Mouse (Mus musculus) gastrocnemius, postnatal 36 days (tissue): ENCODE data around the gene Kalrn. TPM values are rescaled to one million over a fixed set of nuclear protein-coding genes. Genes with fewer than 3 reads are reported as not detected.
A peak's percentile ranks its signal among the peaks of the same experiment; 100 is the strongest.
"Not testable (repeated sequence)": the region's sequence is repeated elsewhere in the genome, so short reads cannot be mapped to it uniquely, and the experiment has no call there.

ENCODE experiments used
- DNase-seq, 2 experiments: peaks; one replicate each; pipeline ENCODE4 v3.0.0; 2022
- intact Hi-C: fragments of 180-260 bp; cut with DNase I; formaldehyde crosslinking; loops from one replicate; pipeline ENCODE4 v1.15.1; 2025
- total RNA-seq, 2 experiments: library from RNA; stranded (reverse); gene quantifications; 2 replicates each; pipeline ENCODE4 v1.2.3; 2021

The Kalrn gene
- total RNA-seq, 2 experiments from 2014 or later = 19.0 to 21.5 TPM

DNA sequence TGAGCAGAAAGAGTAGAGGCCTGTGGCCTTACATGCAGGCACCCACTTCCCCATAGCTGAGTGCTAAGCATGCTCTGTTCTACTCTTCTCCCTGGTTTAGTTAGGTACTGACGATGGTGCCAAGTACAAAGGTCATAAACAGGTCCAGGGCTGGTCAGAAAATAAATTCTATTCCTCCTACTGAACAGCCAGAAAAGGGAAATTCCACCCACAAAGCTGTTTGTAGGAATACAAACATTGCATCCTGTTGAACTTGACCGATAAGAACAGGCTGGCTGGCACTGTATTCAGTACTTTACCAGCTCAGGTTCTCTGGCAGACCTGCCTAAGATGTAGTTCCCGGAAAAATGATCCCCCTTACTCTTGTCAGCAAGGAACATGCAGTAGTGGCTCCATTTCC, 247.5 kb downstream of the Kalrn start:
- DNase-seq = no peak
- intact Hi-C loops = no loop called here

DNA sequence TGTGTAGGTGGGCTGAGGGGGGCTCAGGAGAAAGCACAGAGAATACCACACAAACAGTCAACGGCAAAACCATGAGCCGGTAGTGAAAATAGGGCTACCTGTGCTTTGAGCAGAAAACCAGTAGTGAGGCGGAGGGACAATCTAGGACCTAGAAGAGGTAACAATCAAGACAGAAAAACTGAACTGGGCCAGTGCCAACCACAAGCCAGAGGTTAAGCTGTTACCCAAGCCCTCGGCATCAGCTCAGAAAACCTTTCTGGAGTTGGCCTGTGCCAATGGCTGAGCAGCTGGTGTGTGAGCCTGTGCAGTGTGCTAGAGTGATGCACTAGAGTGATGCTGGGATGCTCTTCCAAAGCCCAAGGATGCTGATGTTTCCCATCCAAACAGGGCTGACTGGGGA, 248.2 kb downstream of the Kalrn start:
- intact Hi-C loops = no loop called here
- no peak for DNase-seq

- intact Hi-C loops = no loop called here
- DNase-seq = no peak
These were observed 248.6 kb downstream of the Kalrn start for GRCm38 (mm10) chr16:34324735-34325134.

DNA sequence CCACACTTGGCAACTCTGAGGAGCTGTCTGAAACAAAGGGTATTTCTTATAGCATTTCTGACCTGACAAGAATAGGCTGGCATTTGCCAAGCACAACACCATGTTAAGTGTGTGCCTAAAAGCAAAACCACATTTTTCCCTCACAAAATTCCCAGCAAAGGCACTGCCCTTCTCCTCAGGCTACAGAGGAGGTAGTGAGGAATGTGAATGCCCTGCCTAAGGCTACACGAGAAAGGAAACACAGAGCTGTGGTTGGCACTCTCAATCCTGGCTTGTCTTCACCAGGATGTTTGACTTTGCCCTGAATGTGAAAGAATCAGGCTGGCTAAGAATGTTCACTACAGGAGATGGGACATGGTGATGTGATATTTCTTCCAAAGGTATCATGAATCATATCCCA, 249.8 kb downstream of the Kalrn start:
- no peak for DNase-seq
- intact Hi-C loops = no loop called here

DNA sequence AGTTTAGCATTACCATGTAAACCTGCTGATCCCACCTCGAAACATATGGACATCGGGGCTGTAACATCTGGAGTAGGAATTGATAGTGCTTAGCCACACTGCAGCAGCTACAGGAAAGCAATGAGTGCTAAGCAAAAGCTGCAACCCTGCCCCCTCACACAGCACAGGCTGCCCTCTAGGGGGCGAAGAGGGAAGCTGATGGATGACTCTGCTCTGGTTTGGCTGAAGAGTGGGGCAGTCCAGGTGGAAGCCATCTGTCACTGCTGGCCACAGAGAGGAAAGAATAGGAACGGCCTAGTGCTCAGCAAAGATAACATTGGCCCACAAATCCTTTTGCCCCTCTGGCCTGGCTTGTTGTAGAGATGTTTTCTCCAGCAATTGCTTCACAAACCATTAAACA, 250.8 kb downstream of the Kalrn start:
- intact Hi-C loops = no loop called here

DNA sequence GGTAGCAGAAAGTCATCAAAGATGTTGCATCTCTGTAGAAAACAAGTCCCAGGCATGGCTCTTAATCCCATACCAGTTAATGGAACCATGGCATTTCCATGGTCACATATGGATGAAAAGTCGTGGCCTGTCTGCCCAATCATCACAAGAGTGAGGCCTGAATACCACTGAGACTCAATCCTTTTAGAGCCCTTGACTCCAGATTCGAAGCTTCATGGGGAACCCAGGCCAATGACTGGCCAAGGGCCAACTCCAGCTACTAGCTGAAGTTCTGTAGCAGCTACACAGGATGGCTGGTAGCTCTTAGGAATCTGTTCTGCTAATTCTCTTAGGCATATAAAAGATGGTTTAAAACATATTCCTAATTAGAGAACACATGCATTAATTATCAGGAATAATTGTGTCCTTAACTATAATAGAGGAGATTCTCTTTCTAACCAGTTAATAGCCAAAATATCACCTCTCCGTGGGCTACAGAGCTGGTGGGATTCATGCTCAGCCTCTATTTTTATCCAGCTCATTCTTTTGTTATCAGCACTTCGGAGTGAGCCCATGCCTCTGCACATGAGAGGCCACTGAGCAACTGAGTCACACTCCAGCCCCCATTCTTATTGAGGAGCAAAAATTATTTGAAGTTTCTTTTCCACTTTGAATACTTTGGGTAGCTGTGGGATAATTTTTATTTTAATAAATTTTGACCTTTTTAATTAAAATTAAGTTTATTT, 252.1 kb downstream of the Kalrn start:
- DNase-seq = no peak
- intact Hi-C loops = no loop called here

More for the DNA sequence above, 250.8 kb downstream of the Kalrn start:
- DNase-seq = peak; percentile 38 to 58

DNA sequence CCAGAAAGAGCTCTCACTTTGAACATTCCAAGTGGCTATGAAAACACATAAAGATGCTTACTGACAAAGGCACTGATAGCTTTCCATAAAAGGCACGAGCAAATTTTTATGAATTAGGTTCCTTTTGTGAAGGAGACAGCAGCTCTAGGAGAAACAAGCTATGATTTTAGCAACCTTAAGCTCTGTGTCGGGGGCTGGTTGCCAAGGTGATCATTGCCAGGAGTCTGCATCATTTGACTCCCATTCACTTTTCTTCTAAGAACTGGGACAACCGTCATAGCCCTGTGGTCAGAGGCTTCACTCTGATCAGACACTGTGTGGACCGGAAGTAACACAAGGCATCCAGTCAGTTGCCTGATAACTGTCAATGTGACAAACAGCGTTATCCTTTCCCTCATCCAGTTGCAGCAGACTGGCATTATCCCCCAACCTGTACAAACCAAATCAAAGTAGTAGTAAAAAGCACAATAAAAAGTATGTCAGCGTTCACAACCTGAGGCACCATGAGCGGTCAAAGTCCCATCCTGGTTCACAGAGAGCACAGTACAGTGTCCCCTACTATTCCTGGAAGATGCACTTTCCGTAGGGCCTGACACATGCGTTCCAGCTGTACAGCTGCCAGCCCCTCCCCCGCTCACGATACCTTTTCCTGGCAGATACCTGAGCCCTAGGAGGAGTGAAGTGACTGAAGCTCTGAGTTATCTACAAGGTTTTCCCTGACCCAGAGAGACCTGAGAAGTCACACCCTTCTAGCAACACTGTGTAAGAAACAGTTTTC, 253.1 kb downstream of the Kalrn start:
- intact Hi-C loops = no loop called here
- no peak for DNase-seq

DNA sequence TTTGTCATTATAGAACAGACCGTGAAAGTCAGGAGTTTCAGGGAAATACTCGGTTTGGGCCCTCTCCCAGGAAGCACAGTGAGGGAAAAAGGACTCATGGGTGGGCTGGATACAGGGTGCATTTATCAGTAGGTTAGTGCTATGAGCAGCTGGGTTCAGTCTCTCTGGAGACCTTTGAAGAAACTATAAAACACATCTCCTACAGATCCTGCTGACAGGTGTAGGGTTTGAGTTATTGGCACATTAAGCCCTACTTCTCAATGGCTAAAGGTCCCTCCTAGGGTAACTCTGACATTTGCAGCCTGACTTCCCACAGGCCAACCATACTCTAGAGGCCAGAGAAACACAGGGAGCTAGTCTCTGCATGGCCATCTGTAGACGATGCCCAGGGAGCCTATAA, 256.2 kb downstream of the Kalrn start:
- intact Hi-C loops = no loop called here
- DNase-seq = no peak

DNA sequence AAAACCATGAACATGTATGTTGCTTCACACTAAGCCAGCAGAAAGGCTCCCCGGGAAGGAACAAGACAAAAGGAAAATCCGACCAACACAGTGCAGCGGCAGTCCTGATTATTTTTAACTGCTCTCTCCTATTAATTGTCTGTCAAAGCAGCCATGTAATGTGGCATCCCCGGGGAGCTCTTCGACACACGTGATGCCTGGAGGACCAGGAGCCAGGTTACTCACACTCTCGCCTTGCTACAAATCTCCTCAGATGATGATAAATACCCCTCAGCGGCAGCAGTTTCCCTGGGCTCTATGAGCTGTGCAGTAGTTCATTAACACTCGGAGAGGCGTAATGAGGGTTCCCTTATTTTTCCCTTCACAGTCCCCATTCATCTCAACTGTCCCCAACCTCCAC, 257.1 kb downstream of the Kalrn start:
- intact Hi-C loops = no loop called here

DNA sequence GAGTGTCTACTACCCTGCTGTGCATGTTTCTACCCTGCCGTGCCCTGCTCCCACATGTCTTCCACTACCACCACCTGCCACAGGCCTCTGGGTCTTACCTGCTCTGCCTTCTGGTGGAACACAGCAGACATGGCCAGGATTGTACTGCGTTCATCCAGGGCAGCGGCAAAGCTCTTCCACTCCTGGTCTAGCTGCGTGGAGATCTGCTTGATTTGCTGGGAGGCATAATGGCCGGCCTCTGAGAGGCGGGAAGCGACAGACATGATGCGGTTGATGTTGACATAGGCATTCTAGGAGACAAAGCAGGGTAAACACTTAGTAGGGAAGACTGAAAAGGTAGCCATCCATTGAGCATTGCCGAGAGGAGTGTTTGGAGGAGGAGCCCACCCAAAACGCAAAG, 259.3 kb downstream of the Kalrn start:
- no peak for DNase-seq
- intact Hi-C loops = no loop called here

More for the DNA sequence above, 257.1 kb downstream of the Kalrn start:
- no peak for DNase-seq

DNA sequence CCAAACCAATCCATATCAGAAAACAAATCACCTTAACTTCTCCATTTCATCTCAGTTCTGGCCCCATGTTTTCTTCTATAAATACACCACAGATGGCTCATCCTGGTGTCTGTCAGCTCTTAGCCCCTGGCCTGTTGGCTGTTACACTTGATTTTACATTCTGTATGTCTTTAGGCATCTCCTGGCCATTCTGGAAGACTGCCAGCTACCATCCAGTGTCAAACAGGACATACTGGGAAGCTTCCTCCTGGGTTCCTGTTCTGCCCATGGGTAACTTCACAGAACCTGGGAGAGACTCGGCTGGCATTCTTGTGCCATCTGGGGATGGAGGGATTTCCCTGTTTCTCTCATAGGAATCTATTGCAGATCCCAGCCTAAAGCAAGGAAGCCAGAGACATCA, 261.8 kb downstream of the Kalrn start:
- DNase-seq = no peak
- intact Hi-C loops = no loop called here

- intact Hi-C loops = no loop called here
- no peak for DNase-seq
These were observed 263.0 kb downstream of the Kalrn start for GRCm38 (mm10) chr16:34310363-34310762.

- intact Hi-C loops = loop anchor here (10.0 kb wide), 1 partner anchor 386 kb away; the partner anchor contains the start of gene Ccdc14
These were observed 265.0 kb downstream of the Kalrn start for GRCm38 (mm10) chr16:34308324-34308723.

GRCm38 (mm10) chr16:34307458-34307857, 265.9 kb downstream of the Kalrn start:
- intact Hi-C loops = loop anchor here (10.0 kb wide), 1 partner anchor 387 kb away; the partner anchor contains the start of gene Ccdc14
- DNase-seq = no peak

More at GRCm38 (mm10) chr16:34308324-34308723, 265.0 kb downstream of the Kalrn start:
- DNase-seq = no peak

- intact Hi-C loops = loop anchor here (10.0 kb wide), 1 partner anchor 389 kb away; the partner anchor contains the start of gene Ccdc14
These were observed 267.7 kb downstream of the Kalrn start for GRCm38 (mm10) chr16:34305586-34305985.

DNA sequence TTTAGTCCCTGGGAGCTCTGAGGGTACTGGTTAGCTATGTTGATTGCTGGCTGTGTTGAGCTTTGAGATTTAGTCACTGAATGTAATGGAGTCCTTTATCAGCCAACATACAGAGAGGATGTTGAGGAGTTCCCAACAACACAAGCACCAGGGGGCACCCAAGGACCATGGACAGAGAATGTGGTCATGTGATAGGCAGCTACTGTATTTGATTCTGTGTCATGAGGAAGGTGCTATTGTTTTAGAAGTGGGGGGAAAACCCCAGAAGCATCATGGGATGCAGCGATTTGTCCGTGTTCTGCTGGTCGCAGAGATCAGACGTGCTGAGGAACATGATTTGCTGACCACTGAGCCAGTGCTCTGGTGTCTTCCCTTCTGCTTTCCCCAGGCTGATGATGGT, 269.5 kb downstream of the Kalrn start:
- not testable (repeated sequence) for DNase-seq
- intact Hi-C loops = loop anchor here (5.0 to 10.0 kb wide), 2 partner anchors 303 to 391 kb away; partner anchors contain the start of gene Ccdc14

More at GRCm38 (mm10) chr16:34305586-34305985, 267.7 kb downstream of the Kalrn start:
- no peak for DNase-seq

- intact Hi-C loops = loop anchor here (5.0 to 10.0 kb wide), 2 partner anchors 305 to 392 kb away; partner anchors contain the start of gene Ccdc14
- DNase-seq = no peak
These were observed 270.8 kb downstream of the Kalrn start for GRCm38 (mm10) chr16:34302503-34302902.

DNA sequence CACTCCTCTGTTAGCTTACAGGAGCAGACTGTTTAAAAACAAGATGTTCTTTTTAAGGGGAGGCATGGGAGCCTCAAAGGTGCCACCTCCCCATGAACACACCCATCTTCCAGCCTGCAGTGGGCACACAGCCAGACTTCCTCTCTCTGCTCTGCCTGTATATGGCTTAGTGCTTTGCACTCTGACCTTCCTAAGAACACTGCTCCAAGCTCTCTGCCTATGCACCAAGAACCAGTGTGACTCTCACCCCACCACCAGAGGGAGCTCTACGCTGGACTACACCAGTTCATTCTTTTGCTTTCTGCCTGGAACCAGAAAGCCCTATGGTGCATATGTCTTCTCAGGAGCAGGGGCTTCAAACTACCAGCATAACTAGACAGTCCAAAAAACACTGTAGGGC, 271.3 kb downstream of the Kalrn start:
- peak in 1 of 2 experiments; percentile 15 for DNase-seq
- intact Hi-C loops = loop anchor here (5.0 to 10.0 kb wide), 2 partner anchors 305 to 393 kb away; partner anchors contain the start of gene Ccdc14

DNA sequence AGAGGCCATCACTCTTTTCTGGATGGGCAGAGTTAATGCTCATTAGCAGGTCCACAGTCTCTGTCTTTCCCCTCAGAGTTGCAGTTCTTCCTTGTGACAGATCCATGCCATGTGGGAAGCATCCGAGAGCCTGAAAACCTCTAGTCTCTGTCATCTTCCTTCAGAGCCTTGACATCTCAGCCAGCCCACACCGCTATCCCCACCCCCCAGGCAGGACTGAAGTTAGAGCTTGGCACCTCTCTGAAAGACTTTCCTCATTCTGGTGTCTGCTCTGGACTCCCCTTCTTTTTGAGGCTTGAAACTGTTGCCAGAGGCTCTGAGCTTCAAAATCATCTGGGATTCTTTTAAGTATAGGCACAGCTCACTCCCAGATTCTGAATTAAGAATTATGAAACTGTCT, 274.1 kb downstream of the Kalrn start:
- DNase-seq = no peak
- intact Hi-C loops = loop anchor here (5.0 kb wide), 1 partner anchor 107 kb away; no protein-coding TSS in a partner anchor

GRCm38 (mm10) chr16:34297911-34298682, 275.2 kb downstream of the Kalrn start:
- intact Hi-C loops = loop anchor here (5.0 kb wide), 1 partner anchor 106 kb away; no protein-coding TSS in a partner anchor
- DNase-seq = no peak
